Mouse (Mus musculus): Measurements from ENCODE around the gene Olfm2. TPM values are rescaled to one million over a fixed set of nuclear protein-coding genes. Genes with fewer than 3 reads are reported as not detected.
"Not testable (repeated sequence)": the region's sequence is repeated elsewhere in the genome, so short reads cannot be mapped to it uniquely, and the experiment has no call there.

Gene Olfm2
- polyA plus RNA-seq, 1 experiment from 2014 or later, result 40.8 TPM

DNA sequence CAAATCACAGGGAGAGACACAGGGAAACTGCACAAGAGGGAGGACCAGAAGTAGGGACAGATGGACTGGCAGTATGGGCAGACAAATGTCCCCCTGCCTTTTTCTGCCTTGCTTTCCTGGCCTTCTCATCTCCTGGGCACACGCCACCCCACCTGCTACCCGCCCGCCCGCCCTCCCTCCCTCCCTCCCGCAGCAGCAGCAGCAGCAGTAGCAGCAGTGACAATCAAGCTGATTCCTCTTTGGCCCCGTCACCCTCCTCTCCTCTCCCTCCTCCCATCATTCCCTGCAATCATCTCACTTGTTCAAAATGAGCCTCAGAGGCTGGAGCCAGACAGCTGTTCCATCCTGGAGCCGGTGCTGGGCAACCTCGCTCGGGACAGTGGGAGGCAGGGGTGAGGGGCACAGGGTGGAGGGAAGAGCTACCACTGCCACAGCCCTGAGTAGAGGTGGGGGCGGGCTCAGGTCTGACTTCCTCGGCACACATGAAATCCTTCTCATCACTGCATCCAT, 32.6 kb downstream of the Olfm2 start:
- ATAC-seq (ENCODE audit: low FRiP score, low read depth), result peak; percentile 88
- Histone ChIP-seq H3K27me3 (no peaks in the 10 kb centered on the region), H3K9ac (replicated peaks) (no peak overlapping the region), H3K36me3 (peaks cover 4% of the 10 kb centered on the region; the same call in 1 of the 2 replicates), H3K27ac (replicated peaks) (peak overlapping the region; percentile 79), H3K4me2 (replicated peaks) (peak overlapping the region; percentile 19; the same call in 1 of the 2 replicates), H3K4me1 (peaks cover 6% of the 10 kb centered on the region), H3K4me3 (no peak overlapping the region), H3K9me3 (0 out of 2 replicates have a peak, but pooled peaks cover 4% of the 10 kb centered on the region)
- 18% methylated on average over 6 of the region's 11 CpGs for WGBS

DNA sequence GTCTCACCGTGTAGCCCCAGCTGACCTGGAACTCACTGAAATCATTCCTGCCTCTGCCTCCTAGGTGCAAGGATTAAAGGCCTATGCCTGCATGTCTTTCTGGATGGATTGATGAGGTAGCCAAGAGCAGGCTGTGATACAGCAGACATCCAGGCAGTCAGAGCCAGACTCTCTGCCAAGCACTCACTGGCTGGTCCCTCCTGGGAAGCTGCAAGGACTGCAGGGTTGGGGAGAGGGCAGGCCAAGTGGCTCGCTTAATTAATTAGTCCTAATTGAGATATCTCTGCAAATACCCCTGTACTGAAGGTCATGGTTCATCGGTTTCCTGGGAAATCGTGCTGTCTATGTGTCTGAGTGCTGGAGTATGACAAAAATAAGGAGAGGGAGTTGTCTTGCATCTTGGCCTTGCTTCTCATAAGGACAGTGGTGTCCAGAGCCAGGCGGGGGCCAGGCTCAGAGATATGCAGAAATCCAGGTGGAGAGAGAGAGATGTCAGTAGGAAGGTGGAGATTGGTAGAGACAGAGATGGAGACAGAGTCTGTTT, 33.1 kb downstream of the Olfm2 start:
- peaks cover 4% of the 10 kb centered on the region; the same call in 1 of the 2 replicates for H3K36me3 ChIP-seq
- peak overlapping the region; percentile 19; the same call in 1 of the 2 replicates for H3K4me2 ChIP-seq (replicated peaks)
- H3K27ac ChIP-seq (replicated peaks), result peak overlapping the region; percentile 79
- whole genome bisulfite sequencing, result 59% methylated on average over 5 of the region's 5 CpGs
- peaks cover 6% of the 10 kb centered on the region for H3K4me1 ChIP-seq
- H3K9ac ChIP-seq (replicated peaks), result 0 out of 2 replicates have a peak overlapping the region, but pooled peaks have one; percentile 17
- ATAC-seq (ENCODE audit: low FRiP score, low read depth), result peak; percentile 41
- 0 out of 2 replicates have a peak, but pooled peaks cover 4% of the 10 kb centered on the region for H3K9me3 ChIP-seq
- no peak overlapping the region for H3K4me3 ChIP-seq
- no peaks in the 10 kb centered on the region for H3K27me3 ChIP-seq

DNA sequence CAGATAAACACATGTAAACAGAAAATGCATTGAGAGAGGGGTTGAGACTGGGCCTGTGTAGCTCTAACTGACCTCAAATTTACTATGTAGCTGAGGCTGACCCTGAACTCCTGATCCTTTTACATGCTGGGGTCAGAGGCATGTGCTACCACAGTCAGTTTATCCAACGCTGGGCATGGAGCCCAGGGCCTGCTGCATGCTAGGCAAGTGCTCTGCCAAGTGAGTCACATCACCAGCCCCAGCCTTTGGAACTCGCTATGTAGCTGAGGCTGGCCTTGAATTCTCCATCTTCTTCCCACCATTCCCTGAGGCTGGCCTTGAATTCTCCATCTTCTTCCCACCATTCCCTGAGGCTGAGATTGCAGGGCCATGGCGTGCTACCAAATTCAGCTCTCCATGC, 35.7 kb downstream of the Olfm2 start:
- Histone ChIP-seq H3K9ac (replicated peaks) (no peak overlapping the region), H3K4me3 (no peak overlapping the region), H3K27me3 (no peaks in the 10 kb centered on the region), H3K36me3 (peaks cover 4% of the 10 kb centered on the region; the same call in 1 of the 2 replicates), H3K4me1 (peaks cover 6% of the 10 kb centered on the region), H3K9me3 (0 out of 2 replicates have a peak, but pooled peaks cover 4% of the 10 kb centered on the region), H3K27ac (replicated peaks) (no peak overlapping the region), H3K4me2 (replicated peaks) (no peak overlapping the region)
- 85% methylated on average over 3 of the region's 3 CpGs for WGBS
- ATAC-seq (ENCODE audit: low FRiP score, low read depth), result no peak

DNA sequence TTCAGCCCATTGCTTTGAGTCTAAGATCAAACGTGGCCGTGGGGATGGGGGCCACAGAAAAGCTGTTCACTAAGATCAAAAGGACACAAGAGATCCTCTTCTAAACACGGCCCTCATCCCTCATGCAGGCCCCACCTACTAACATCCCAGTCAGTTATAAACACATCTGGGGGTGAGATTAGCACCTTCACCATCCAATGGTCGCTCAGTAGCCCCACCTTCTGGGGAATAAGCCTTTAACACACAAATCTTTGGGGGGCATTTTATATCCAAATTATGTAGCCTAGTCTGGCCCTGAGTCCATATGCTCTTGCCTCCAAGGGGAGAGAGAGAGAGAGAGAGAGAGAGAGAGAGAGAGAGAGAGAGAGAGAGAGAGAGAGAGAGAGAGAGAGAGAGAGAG, 40.2 kb downstream of the Olfm2 start:
- peaks cover 13% of the 10 kb centered on the region for H3K4me1 ChIP-seq
- no peak overlapping the region for H3K4me3 ChIP-seq

DNA sequence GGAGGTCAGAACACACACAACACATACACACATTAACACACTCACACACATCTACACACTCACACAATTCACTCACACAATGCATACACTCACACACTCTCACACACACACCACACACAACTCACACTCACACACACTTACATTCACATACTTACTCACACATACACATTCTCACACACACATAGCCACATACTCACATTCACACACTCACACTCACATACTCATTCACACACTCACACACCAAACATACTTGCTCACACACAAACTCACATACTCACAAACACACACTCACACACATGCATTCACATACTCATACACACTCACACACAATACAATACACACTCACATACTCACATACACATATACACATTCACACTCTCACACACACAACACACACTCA, 40.7 kb downstream of the Olfm2 start:
- H3K4me1 ChIP-seq, result peaks cover 13% of the 10 kb centered on the region
- no peak overlapping the region for H3K27ac ChIP-seq (replicated peaks)
- H3K36me3 ChIP-seq, result no peaks in the 10 kb centered on the region
- H3K9me3 ChIP-seq, result no peaks in the 10 kb centered on the region
- H3K27me3 ChIP-seq, result no peaks in the 10 kb centered on the region
- ATAC-seq (ENCODE audit: low FRiP score, low read depth), result no peak
- no peak overlapping the region for H3K9ac ChIP-seq (replicated peaks)
- no peak overlapping the region for H3K4me3 ChIP-seq
- H3K4me2 ChIP-seq (replicated peaks), result no peak overlapping the region

More for the DNA sequence above, 40.2 kb downstream of the Olfm2 start:
- Histone ChIP-seq H3K9me3 (no peaks in the 10 kb centered on the region), H3K27ac (replicated peaks) (no peak overlapping the region), H3K9ac (replicated peaks) (no peak overlapping the region), H3K36me3 (no peaks in the 10 kb centered on the region), H3K4me2 (replicated peaks) (no peak overlapping the region), H3K27me3 (no peaks in the 10 kb centered on the region)
- no peak for ATAC-seq (ENCODE audit: low FRiP score, low read depth)
- WGBS, result 39% methylated on average over 4 of the region's 4 CpGs

DNA sequence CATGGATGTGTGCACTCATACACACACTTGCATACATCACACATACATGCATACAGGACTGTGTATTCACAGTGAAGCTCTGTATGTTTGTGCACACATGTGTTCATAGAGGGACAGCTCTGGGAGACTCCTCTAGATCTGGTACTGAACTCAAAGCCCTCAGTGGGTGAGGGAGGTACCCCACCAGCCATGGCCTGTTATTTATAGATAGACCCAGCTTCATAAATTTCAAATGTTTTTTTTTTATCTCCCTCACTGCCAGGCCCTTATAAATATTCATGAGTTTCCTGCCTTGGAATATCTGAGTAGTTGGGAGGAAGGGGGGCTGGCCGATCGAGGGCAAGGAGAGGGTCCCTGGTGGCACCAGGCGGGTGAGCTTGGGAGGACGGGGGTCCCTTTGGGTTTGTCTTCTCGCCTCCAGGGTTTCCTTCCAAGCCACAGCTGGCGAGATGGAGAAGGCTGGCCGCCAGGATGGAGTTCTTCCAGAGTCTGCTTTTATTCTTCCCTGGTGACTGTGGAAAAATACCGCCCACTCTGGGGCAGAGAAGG, 42.2 kb downstream of the Olfm2 start:
- peak overlapping the region; percentile 24 for H3K4me2 ChIP-seq (replicated peaks)
- H3K27ac ChIP-seq (replicated peaks), result peak overlapping the region; percentile 76

DNA sequence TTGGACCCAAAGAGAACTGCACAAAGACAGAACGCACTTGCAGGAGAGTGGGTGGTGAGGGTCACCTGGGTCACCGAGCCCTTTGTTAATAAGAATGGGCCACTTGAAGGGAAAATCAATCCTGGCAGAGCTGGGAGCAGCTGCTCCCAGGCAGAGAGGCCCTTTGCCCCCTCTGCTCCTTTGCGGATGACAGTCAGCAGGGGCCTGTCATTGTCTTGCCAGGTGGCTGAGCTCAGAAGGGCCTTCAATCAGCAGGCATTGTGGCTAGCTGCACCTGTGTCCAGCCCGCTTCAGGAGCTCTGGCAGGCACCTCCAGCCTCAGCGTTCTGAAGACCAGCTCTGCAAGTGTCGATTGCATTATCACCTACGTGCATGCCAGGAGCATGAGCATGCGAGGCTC, 48.7 kb downstream of the Olfm2 start:
- Histone ChIP-seq H3K27me3 (no peaks in the 10 kb centered on the region), H3K4me3 (no peak overlapping the region), H3K36me3 (no peaks in the 10 kb centered on the region), H3K9ac (replicated peaks) (no peak overlapping the region), H3K9me3 (no peaks in the 10 kb centered on the region), H3K4me2 (replicated peaks) (0 out of 2 replicates have a peak overlapping the region, but pooled peaks have one; percentile 1), H3K27ac (replicated peaks) (peak overlapping the region; percentile 80), H3K4me1 (peaks cover 36% of the 10 kb centered on the region)
- peak; percentile 76 for ATAC-seq (ENCODE audit: low FRiP score, low read depth)
- WGBS, result 10% methylated on average over 8 of the region's 8 CpGs

More for the DNA sequence above, 42.2 kb downstream of the Olfm2 start:
- H3K9ac ChIP-seq (replicated peaks), result no peak overlapping the region
- no peaks in the 10 kb centered on the region for H3K9me3 ChIP-seq
- H3K27me3 ChIP-seq, result no peaks in the 10 kb centered on the region
- no peak overlapping the region for H3K4me3 ChIP-seq
- peaks cover 13% of the 10 kb centered on the region for H3K4me1 ChIP-seq
- ATAC-seq (ENCODE audit: low FRiP score, low read depth), result peak; percentile 81
- WGBS, result 43% methylated on average over 8 of the region's 8 CpGs
- no peaks in the 10 kb centered on the region for H3K36me3 ChIP-seq

DNA sequence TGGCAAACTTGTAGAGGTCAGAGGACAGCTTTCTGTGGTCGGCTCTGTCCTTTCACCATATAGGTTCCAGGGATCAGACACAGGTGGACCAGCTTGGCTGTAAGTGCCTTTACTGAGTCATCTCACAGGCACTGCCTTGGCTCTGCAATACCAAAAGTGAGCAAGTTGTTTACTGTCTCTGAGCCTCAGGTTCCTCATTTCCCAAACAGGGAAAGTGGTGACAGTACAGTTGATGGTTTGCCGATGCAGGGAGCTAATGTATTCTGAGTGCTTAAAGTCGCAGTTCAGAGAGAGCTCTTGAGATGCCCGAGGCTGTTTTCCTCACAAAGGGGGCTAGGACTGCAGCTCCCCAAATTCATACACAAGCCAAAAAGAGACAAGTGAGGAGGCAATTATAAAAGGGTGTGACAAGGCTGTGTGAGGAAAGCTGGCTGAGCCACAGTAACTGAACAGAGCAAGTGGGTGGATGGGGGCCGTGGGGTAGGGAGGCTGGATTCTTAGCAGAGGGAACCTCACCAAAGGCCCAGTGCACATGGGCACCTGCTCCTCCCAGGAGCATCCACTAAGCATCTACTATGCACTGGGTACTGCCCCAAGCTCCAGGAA, 49.9 kb downstream of the Olfm2 start:
- Histone ChIP-seq H3K4me3 (no peak overlapping the region), H3K27me3 (no peaks in the 10 kb centered on the region), H3K27ac (replicated peaks) (peak overlapping the region; percentile 80; the same call in 1 of the 2 replicates), H3K36me3 (no peaks in the 10 kb centered on the region), H3K9me3 (no peaks in the 10 kb centered on the region), H3K4me2 (replicated peaks) (no peak overlapping the region), H3K9ac (replicated peaks) (no peak overlapping the region), H3K4me1 (peaks cover 36% of the 10 kb centered on the region)
- 64% methylated on average over 5 of the region's 5 CpGs for WGBS
- no peak for ATAC-seq (ENCODE audit: low FRiP score, low read depth)

DNA sequence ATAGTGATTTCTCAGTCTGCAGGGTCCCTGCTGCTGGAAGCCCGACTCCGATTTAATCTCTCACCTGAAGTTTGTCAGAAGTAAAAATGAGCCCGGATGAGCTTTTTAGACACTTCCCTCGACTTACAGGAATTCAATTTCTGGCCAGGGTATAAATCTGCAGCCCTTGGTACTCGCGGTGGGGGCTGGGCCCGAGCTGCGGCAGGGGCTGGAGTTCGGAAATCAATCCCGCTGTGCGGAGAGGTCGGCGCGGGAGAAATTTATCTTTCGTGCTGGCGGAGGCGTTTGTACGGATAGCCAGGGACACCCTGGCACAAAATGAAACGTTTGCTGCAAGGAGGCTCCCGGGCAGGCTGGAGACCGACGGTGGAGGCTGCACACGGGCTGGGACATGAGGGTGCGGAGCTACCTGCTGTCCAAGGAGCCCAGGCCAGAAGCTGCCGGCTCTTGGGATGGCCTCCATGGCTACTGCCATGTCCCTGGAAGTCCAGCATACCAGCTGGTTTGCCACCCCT, 51.4 kb downstream of the Olfm2 start:
- Histone ChIP-seq H3K4me1 (peaks cover 41% of the 10 kb centered on the region), H3K27ac (replicated peaks) (peak overlapping the region; percentile 35), H3K36me3 (no peaks in the 10 kb centered on the region), H3K9me3 (no peaks in the 10 kb centered on the region), H3K27me3 (no peaks in the 10 kb centered on the region), H3K4me3 (peak overlapping the region; percentile 30), H3K9ac (replicated peaks) (no peak overlapping the region; the same call in 1 of the 2 replicates), H3K4me2 (replicated peaks) (peak overlapping the region; percentile 50)
- ATAC-seq (ENCODE audit: low FRiP score, low read depth), result no peak
- WGBS, result 3% methylated on average over 25 of the region's 25 CpGs

DNA sequence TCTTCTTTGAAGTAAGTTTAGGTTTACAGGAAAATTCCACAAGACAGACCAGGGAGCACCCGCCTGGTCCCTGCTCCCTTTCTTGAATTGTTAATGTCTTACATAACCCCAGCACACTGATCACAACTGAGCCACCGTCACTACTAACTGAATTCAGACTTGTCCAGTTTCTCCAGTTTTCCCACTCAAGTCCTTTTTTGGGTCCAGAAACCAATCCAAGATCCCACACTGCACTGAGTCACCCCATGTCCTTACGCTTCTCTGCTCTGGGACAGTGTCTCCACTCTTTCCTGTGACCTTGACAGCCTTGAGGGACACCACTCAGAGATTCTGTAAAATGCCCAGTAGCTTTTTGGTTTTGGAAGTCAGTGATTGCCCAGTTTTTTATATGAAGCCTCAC, 53.3 kb downstream of the Olfm2 start:
- peaks cover 41% of the 10 kb centered on the region for H3K4me1 ChIP-seq
- H3K27me3 ChIP-seq, result no peaks in the 10 kb centered on the region
- H3K4me2 ChIP-seq (replicated peaks), result no peak overlapping the region
- no peak overlapping the region for H3K9ac ChIP-seq (replicated peaks)
- H3K9me3 ChIP-seq, result no peaks in the 10 kb centered on the region
- 81% methylated on average over 3 of the region's 3 CpGs for WGBS
- H3K36me3 ChIP-seq, result no peaks in the 10 kb centered on the region
- no peak overlapping the region for H3K4me3 ChIP-seq
- ATAC-seq (ENCODE audit: low FRiP score, low read depth), result no peak
- H3K27ac ChIP-seq (replicated peaks), result no peak overlapping the region

DNA sequence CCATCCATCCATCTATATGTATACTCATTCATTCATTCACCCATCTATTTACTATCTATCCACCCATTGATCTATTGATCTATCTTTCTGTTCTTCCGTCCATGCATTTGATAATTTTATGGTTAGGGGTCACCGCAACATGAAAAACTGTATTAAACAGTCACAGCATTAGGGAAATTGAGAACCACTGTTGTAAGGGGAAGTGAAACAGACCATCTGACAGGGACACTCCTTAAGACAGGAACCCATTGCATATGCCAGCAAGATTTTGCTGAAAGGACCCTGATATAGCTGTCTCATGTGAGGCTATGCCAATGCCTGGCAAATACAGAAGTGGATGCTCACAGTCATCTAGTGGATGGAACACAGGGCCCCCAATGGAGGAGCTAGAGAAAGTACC, 55.7 kb downstream of the Olfm2 start:
- H3K4me2 ChIP-seq (replicated peaks); H3K4me3 ChIP-seq; ATAC-seq (ENCODE audit: low FRiP score, low read depth); H3K9me3 ChIP-seq; H3K36me3 ChIP-seq; H3K9ac ChIP-seq (replicated peaks); H3K27me3 ChIP-seq: not testable (repeated sequence)
- 88% methylated on average over 2 of the region's 2 CpGs for WGBS
- Histone ChIP-seq H3K4me1 (peaks cover 20% of the 10 kb centered on the region), H3K27ac (replicated peaks) (peak overlapping the region; percentile 75)

DNA sequence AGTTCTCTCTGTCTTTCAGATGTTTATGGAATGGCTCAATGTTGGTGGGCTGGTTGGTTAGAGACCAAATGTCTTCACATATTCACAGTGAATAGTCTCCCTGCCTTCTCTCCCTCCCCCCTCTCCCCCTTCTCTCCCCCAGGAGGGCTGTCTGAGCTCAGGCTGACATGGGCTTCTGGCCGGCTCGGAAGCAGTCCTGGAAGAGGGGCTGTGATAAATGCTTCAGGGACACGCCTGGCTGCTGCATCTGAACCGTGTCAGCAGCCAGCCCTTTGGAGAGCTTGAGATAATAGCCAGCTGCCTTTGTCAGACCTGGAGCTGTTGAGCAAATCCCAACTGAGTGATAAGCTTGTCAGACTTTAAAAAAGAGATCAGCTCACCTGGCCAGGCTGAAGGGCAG, 56.2 kb downstream of the Olfm2 start:
- Histone ChIP-seq H3K9ac (replicated peaks) (no peak overlapping the region), H3K27me3 (no peaks in the 10 kb centered on the region), H3K27ac (replicated peaks) (peak overlapping the region; percentile 75), H3K4me2 (replicated peaks) (no peak overlapping the region), H3K4me3 (no peak overlapping the region), H3K9me3 (no peaks in the 10 kb centered on the region), H3K4me1 (peaks cover 14% of the 10 kb centered on the region), H3K36me3 (no peaks in the 10 kb centered on the region)
- ATAC-seq (ENCODE audit: low FRiP score, low read depth), result peak; percentile 63
- 1% methylated on average over 4 of the region's 4 CpGs for WGBS
